Mouse (Mus musculus): ENCODE measurements around the gene Iqgap1. TPM values are rescaled to one million over a fixed set of nuclear protein-coding genes. Genes with fewer than 3 reads are reported as not detected.
A peak's percentile ranks its signal among the peaks of the same experiment; 100 is the strongest.

Gene Iqgap1
- total RNA-seq (2021): 10 to 100 TPM; 77.6 to 84.1 TPM

DNA sequence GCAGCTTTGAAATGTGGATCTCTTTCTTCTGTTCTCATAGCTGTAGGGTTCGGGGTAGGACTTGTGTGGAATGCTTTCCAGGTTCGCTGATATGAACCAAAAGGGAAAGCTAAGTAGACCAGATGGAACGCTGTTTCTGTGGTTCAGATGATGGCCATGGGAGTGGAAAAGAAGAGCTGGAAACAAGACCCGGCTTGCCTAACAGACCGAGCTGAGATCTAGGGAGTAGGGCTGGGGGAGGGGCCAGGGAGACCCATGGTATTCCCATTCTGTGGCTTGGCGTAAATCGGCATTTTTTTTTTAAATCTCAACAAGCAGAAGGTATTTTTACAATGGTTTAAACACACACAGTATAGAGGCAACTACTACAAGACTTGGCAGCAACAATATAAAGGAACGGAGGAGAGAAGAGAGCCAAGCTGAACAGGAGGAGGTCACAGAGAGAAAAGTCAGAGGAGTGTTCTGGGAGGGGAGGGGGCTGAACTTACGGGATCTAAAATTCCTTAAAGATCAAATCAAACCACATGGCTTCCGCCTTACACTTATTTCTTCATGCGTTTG lies at the start of gene Iqgap1:
Iqgap1 (minus strand) TSS at position 132 of the 561 bp plus-strand sequence.
- no peak for DNase-seq

DNA sequence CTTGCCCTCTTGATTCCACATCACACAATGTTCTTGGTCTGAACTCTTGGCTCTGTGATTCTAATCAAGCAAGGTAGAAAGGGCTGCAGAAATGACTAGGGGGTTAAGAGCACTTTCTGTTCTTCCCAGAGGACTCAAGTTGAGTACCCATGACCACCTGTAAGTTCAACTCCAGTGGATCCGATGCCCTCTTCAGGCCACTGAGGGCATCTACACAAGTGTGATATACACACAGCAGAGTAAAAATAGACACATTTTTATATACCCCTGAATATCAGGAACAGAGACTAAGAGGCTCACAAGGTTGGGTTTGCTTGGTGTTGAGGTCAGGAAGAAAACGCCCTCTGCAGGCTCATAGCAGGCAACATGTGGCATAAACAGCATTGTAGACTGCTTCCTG lies 47.9 kb upstream of the Iqgap1 start:
- DNase-seq: no peak

DNA sequence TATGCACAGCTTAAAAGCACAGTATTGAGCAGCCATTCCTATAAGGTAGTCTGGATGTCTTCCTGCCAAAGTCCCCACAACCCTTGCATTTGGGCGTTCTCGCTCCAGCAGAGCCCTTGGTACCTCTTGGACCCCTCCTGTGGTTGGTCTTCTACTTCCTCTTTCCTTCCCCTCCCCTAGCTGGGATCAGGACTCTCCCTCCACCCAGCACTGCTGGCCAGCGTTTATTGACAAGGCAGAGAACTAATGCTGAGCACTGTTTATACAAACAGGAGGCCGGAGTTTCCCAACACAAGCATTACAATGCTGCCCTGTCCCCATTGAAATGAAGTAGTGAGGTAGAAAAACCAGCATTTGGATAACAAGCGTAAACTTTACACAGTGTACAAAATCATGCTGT lies 47.3 kb upstream of the Iqgap1 start:
- DNase-seq: no peak

DNA sequence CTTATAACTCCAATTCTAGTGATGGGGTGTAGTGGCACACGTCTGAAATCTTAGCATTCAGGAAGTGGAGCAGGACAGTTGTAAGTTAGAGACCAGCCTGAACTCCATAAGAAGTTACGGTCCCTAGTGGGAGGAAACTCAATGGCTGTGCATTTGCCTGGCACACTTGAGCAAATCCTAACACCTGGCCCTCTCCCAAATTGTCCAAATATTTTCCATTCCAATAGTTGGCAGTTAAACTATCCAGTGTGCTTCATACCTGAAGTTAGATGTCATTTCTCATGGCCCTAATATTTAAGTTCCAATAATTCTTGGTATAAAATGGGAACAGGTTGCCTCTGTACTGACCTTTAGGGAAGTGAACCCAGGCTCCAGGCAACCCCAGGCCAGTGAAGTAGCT lies 42.9 kb upstream of the Iqgap1 start:
- no peak for DNase-seq

DNA sequence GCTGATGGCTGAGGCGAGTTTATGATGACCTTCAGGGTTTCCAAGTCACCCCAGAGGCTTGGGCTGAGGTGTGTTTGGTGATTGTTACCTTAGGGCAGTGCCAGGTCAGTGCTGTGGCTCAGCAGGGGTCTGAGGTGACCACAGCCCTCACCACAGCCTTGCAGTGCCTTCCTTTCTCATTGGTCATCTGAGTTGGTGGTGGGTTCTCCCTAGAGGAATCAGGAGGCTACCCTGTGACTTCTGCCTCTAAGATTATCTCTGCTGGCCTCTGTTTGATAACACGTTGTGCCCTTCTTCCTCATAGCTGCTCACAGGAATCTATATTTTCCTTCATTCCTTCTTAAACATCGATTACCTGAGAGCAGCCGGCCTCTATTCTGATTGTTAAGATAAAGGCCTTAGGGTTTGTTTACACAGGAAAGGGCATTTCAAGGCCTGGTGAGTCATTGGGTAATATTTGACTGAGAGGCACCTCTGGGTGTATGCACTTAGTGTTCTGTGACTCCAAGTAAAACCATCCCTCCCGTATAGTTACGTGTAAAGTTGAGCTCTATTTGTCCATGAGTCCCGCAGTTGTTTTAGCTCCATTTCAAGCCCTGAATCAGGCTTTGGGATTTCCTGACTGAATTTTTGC lies 40.9 kb upstream of the Iqgap1 start:
- DNase-seq: no peak

DNA sequence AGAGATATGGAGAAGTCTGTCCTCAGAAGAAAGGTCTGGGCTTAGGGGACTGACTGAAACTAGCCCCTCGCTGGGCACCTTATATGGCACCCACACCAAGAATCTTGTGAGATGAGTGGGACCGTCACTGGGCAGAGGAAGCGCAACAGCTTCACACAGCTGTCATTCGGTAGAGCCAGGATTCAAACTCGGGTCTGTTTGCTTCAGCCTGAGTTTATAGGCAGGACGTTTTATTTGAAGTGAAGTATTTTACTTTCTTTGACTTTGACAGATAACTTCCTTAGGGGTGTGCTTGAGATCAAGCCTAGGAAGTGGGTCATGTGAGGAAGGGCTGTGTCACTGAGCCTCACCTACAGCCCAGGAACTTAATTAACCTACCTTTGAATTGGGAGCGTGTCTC lies 39.7 kb upstream of the Iqgap1 start:
- no peak for DNase-seq

DNA sequence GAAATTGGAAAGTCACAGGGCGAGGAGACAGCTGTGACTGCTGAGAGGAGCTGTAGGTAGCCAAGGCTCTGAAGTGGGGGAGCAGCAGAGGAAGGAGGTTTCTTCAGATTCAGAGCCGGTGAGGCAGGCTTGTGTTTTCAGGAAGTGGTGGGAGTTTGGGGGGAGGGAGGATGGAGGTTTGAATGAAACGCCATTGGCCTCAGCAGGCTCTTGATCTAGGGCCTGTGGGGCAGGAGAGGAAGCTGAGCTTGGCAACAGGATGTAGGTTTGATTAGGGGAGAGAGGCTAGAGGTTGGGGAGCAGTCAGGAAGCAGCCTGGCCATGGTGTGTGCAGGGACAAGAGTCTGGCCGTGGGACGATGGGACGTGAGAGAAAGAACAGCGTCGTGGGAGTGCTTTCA lies 39.1 kb upstream of the Iqgap1 start:
- DNase-seq: no peak

DNA sequence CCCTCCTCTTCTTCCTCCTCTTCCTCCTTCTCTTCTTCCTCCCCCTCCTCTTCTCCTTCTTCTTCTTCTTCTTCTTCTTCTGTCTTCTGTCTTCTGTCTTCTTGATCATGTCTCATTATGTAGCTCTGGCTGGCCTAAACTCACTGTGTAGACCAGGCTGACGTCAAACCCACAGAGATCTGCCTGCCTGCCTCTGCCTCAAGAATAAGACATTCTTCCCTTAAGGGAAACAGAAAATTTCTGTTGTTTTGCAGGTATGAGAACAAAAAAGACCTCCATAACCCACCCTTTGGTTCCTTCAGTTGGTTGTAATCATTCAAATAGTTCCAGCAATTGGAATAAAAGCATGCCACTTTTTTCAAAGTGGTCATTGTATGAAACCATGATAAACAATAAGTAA lies 38.4 kb upstream of the Iqgap1 start:
- no peak for DNase-seq

DNA sequence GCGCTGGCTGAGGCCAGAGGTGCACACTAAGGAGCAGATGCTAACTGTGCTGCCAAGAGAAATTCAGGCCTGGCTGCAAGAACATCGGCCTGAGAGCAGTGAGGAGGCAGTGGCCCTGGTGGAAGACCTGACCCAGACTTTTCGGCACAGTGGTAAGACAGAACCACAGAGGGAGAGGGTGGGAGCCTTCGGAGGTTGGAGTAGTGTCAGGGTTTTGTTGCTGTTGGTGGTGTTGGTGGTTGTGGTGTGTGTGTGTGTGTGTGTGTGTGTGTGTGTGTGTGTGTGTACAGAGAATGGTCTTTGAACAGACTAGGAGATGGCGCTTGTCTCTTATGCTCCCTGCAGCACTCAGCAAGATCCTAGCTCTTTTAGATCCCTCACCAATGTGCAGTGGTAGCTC lies 37.7 kb upstream of the Iqgap1 start:
- no peak for DNase-seq

DNA sequence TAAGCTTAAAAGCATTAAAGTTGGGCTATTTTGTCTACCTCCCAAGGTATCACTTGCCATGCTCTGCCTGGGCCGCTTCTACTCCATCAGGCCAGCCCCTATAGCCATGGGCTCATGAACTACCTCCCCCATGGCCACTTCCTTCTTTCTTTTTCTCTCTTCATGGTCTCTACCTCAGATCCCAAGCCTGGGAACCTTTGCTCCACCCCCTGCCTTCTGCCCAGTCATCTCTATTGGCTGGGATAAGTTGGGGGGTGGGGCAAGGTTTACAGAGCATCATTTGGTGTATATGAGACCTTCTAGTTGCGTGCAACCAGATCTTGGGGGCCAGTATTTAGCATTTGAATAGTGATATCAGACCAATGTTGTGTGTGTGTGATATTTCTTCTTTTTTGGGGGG lies 36.7 kb upstream of the Iqgap1 start:
- no peak for DNase-seq

DNA sequence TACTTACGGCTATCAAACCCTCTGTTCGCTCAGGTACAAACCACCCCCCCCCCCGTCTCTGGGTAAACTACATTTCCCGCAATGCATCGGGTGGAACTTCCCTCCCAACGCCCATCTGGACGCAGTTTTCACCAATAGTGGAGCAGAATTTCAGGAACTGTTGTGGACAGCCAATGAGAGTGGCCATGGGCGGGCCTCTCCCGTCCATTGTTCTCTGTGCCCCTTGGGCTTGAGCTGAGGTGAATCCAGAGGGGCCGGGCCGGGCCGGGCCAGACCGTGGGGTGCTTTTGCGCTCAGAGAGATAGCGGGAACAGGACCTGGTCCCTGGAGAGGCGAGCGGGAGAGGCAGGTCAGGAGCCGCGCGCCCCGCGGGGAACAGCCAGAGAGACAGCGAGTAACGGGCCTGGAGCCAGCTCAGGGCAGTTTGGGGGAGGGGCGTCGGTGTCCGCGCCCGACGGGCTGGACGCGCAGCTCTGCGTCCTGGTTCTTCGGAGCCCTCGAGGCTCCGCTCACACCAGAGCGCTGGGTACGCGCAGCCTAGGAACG lies 35.0 kb upstream of the Iqgap1 start, which contains the start of gene Zscan2:
Zscan2 (plus strand) TSS at position 192 of the 546 bp plus-strand sequence.
- DNase-seq: peak; percentile 90

DNA sequence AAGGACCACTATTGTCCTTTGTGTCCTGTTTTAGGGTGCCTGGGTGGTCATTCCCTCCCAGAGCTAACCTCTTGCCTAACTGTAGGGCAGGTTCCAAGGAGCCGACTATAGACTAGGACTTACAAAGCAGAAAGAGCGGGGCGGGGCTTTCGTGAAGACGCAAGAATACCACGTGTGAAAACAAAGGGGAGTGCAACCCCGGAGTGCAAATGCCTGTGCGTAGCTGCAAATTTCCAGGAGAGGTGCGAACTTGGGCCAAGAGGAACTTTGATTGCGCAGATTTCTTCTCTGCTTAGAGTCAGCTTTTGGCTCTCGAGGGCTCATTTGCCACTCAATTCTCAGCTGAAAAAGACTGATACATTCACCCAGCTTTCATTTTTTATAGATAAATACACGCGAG lies 34.5 kb upstream of the Iqgap1 start:
- peak; percentile 56 for DNase-seq

DNA sequence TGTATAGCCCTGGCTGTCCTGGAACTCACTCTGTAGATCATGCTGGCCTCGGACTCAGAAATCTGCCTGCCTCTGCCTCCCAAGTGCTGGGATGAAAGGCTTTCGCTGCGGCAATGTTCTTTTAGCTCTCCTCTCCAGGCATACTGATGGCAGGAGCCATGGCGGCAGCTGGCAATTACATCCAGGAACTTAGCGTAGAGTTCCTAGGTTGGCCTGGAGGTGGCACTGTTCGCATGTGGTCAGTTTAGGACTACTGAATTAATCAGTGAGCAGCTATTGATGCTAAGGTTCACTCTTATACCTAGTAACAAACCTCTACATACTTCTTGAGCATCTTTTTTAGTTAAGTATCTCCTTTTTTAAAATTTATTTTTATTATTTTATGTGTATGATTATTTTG lies 31.4 kb upstream of the Iqgap1 start:
- peak; percentile 89 for DNase-seq

DNA sequence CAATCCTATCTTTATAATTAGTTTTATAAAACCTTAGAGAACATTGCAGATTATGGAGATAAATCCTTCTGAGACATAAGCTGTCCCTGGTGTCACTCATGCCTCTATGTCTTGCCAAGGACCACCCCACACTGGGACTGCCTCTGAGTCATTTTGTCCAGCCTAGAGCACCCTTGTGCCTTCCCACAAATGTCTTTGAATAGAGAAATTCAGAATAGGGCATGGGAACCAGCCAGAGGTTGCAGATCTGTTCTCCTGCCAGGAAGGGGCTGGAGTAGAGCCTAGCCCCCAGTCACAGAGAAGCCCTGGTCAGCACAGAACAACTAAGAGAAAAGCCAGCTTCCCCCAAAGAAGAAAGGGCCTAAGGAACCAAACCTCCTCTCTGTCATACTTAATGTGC lies 29.5 kb upstream of the Iqgap1 start:
- no peak for DNase-seq

DNA sequence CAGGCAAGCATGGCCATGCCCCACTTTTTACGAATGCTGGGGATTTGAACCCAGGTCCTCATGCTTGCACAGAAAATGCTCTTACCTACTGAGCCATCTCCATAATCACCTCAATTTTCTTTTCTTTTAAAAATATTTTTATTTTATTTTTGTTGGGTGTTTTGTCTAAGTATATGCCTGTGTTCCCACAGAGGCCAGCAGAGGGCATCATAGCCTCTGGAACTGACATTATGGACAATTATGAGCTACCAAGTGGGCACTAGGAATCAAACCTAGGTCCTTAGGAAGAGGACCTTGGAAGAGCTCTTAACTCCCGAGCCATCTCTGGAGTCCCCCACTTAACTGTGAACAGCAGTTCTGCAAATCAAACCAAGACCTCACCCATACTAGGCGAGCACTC lies 27.4 kb upstream of the Iqgap1 start:
- no peak for DNase-seq

DNA sequence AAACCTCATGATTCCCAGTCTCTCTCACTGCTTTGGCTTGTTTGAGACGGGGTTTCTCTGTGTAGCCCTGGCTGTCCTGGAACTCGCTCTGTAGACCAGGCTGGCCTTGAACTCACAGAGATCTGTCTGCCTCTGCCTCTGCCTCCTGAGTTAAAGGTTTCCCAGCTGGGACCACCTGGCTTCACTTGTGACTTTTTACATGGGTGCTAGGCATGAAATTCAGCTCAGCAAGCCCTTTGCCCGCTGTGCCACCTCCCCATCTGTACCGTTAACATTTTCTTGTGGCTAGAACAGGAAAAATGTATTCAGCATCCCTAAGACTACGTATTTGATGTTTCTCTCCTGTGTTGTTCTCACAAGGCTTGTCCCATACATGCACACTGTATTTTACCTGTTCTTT lies 24.7 kb upstream of the Iqgap1 start:
- no peak for DNase-seq

DNA sequence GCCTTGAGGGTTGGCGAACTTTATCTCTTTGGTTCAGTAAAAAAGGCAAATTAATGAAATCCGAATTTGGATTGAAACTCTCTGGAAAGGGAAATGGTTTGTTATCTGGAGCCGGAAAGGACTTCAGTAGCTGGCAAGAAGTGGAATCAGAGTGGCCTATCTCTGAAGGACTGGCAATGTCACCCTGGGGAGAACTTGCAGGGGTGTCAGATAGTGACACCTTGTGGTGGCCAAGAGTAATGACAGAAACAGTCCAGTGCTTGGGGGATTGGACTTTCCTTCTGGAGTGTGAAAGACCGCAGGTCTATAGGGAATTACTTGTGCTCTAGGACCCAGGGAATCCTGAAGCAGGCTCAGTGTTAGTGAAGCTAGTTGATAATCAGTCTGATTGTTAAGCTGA lies 23.9 kb upstream of the Iqgap1 start:
- peak; percentile 59 for DNase-seq

DNA sequence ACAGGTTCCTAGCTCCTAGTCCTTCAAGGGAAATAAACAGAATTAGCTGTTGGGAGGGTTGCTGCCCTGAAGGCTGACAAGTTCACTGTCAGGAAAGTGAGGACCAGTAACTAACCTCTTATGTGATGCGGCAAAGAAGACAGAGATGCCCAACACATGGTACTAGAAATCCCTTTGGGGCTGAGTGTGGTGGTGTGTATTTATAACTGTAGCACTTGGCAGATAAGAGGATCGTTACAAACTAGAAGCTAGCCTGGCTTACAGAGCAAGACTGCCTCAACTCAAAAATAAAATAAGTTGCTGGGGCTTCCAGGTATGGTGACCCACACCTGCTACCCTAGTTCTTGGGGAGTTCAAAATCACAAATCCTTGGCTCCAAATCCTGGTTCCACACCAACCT lies 23.5 kb upstream of the Iqgap1 start:
- no peak for DNase-seq

DNA sequence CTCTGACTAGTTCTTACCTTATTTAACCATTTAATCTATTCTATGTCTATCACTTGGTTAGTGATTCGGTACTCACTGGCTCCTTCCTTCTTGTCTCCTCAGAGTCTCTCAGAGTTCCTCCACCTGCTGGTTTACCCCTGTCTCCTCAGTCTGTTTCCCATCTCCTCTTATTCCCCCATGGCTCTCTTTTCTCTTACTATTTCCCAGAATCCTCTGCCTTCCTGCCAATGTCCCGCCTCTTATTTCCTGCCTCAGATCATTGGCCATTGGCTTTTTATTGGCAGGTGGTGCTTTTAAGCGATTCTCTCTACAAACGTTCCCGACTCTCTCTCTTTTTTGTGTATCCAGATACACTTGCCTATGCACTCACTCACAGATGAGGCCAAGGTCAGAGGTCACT lies 20.9 kb upstream of the Iqgap1 start:
- no peak for DNase-seq

DNA sequence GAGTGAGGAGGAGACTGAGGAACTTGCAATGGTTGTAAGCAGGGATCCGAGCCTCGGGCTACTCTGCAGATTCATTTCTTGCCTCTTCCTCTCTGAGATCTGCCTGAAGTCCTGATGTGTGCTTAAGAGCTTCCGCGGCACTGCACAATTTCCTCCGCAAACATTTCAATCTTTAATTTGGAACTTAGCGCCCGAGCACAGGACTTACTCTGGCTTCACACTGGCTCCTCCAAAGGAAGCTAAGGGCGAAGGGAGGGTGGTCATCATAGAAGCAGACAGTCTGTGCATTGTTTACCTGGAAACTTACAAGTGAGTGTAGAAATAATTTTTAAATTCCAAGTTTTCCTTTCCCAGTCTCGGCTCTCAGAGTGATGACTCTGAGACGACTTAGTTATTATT lies 20.5 kb upstream of the Iqgap1 start:
- no peak for DNase-seq

DNA sequence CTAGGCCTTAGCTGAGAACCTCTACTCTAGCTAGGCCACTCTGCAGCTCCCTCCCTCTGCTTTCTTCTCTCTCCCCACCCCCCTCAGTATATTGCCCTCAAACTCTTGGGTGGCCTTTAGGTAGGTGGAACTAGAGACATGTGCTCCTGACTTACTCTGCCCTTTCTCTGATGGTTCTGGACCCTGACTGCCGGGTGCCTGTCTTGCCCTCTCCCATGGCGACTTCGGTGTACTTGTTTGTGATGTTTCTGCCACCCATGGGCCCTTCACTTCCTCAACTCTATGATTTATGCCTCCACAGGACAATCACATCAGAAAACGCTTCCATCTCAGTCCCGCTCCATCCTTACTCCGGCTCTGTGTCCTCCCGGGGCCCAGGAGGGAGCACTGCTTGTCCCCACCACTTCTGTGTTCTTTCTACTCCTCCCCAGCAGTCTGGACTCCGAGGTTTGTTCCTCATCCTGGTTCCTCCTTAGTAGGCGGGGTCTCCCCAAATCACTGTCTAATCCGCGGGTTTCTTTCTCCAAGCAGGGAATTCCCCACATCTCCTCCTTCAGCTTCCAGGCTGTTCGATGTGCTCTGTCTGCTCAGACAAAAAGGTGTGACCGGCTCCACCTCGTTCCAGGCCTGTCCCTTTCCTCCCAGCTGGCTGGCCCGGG lies 20.0 kb upstream of the Iqgap1 start:
- no peak for DNase-seq

DNA sequence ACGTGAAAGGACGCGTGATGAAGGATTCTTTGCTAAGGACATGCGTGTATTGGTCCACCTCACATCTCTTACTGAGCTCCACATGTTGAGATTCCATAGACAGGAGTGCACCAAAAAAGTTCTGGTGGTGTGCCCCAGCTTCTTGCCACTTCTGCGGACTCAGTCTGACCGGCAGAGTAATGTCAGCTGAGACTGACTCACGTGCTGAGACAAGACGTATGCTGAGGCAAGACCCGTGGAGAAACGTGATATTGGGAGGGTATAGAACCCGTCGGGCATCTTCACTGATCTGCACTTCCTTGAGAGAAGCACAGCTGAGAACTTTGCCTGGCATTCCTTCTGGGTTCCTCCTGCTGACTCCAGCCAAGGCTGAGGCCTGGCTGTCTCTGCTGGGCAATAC lies 18.9 kb upstream of the Iqgap1 start:
- DNase-seq: no peak

DNA sequence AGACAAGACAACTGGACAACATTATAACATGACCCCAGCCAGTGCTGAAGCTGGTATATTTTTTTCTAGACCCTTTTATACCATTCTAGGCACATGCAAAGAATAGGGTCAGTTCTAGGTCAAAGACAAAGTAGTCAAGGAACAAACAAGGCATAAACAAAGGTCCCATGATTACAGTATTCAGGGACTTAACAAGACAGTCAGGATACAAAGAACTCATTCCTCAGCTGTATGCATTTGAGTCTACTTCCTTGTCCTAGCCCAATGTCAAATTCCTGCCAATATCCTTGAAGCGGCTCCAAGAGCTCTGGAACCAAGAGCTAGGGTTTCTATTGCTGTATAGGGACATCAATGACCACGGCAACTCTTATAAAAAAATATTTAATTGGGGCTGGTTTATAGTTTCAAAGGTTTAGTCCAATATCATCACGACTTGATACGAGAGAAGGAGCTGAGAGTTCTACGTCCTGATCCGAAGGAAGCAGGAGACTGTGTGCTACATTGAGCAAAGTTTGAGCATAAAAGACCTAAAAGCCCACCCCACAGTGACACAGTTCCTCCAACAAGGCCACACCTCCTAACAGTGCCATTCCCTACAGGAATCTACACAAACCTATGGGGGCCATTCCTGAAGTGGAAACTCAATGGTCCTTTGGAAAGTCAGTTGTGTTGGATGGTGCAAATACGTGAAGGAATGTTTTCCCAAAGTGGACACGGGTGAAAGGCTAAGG lies 18.3 kb upstream of the Iqgap1 start:
- DNase-seq: no peak
